Mouse (Mus musculus) heart, postnatal 0 days (tissue): Measurements from ENCODE around the gene 4833439L19Rik. TPM values are rescaled to one million over a fixed set of nuclear protein-coding genes. Genes with fewer than 3 reads are reported as not detected.

Source experiments
- ATAC-seq: fragments of 200-750 bp; cut with Nextera tagmentation; 2 replicates; pipeline ENCODE4 v1.8.0; 2017; ENCODE audit warnings: low read depth, moderate number of reproducible peaks, moderate library complexity; ENCODE audit not compliant: insufficient read depth
- DNase-seq: peaks from one replicate; pipeline ENCODE4 v3.0.0-alpha.2; 2016; ENCODE audit warnings: low spot score
- H3K27ac ChIP-seq: fragments of 300-500 bp; sonication (generic); 2 replicates; pipeline ENCODE4 v1.5.1; 2014; ENCODE audit warnings: low read depth, mild to moderate bottlenecking
- H3K27me3 ChIP-seq: fragments of 300-500 bp; sonication (generic); 2 replicates; pipeline ENCODE4 v1.6.1; 2014; ENCODE audit warnings: low read length, mixed read lengths; ENCODE audit not compliant: control insufficient read depth, insufficient read depth
- H3K36me3 ChIP-seq: fragments of 300-500 bp; sonication (generic); replicated peaks from 2 replicates; pipeline ENCODE4 v1.6.1; 2014; ENCODE audit warnings: low read length, mixed read lengths; ENCODE audit not compliant: control insufficient read depth, insufficient read depth
- H3K4me1 ChIP-seq: fragments of 300-500 bp; sonication (generic); 2 replicates; pipeline ENCODE4 v1.6.1; 2014; ENCODE audit warnings: antibody characterized with exemption; ENCODE audit not compliant: control insufficient read depth, insufficient read depth
- H3K4me2 ChIP-seq: fragments of 300-500 bp; sonication (generic); 2 replicates; pipeline ENCODE4 v1.6.1; 2014; ENCODE audit warnings: low read depth, mild to moderate bottlenecking, low read length, moderate library complexity
- H3K4me3 ChIP-seq: fragments of 300-500 bp; sonication (generic); 2 replicates; pipeline ENCODE4 v1.5.1; 2014; ENCODE audit warnings: low read depth, low read length
- H3K9ac ChIP-seq: fragments of 300-500 bp; sonication (generic); replicated peaks from 2 replicates; pipeline ENCODE4 v1.6.1; 2014; ENCODE audit warnings: low read depth, low read length, mixed read lengths
- H3K9me3 ChIP-seq: fragments of 300-500 bp; sonication (generic); replicated peaks from 2 replicates; pipeline ENCODE4 v1.6.1; 2016; ENCODE audit warnings: low read length; ENCODE audit not compliant: control insufficient read depth
- CTCF ChIP-seq: IDR thresholded peaks from 2 replicates; pipeline ENCODE4 v1.5.1; 2016; ENCODE audit warnings: antibody characterized with exemption, control low read depth, low read depth
- EP300 ChIP-seq: IDR thresholded peaks from 2 replicates; pipeline ENCODE4 v1.6.1; 2016; ENCODE audit warnings: antibody characterized with exemption, low read depth
- WGBS: fragments of 180-500 bp; shearing (Covaris S2); extraction: QIAGEN DNeasy Blood & Tissue Kit; methylation state at CpG from one replicate; pipeline ENCODE4 v1.1.7; 2014; 5-methylcytosine and 5-hydroxymethylcytosine counted together
- polyA plus RNA-seq: library from polyadenylated mRNA; unstranded; fragments of >200 nt; fragmentation: Nextera tagmentation; extraction: Ambion mirVana; gene quantifications from 2 replicates; pipeline ENCODE4 v1.2.1, GENCODE M21; 2015
- total RNA-seq: library from RNA; depleted of rRNA; stranded (reverse); fragments of >200 nt; gene quantifications from 2 replicates; pipeline ENCODE4 v1.2.3, GENCODE M21; 2014; ENCODE audit warnings: low replicate concordance

The 4833439L19Rik gene
- total and polyA plus RNA-seq, 2 experiments from 2014 or later, result 106 to 110 TPM

- Histone ChIP-seq H3K27me3 (no peaks in the 10 kb centered on the region), H3K9ac (no peak overlapping the region; the same call in 1 of the 2 replicates)
Observed at GRCm38 (mm10) chr13:54608666-54609065, 43.4 kb upstream of the 4833439L19Rik start.

GRCm38 (mm10) chr13:54608002-54608401 is 42.8 kb upstream of the 4833439L19Rik start:
- no peak overlapping the region for H3K9ac ChIP-seq
- H3K27ac ChIP-seq, result no peak overlapping the region
- H3K4me1 ChIP-seq, result no peaks in the 10 kb centered on the region
- H3K4me3 ChIP-seq, result no peak overlapping the region
- H3K27me3 ChIP-seq, result no peaks in the 10 kb centered on the region
- H3K9me3 ChIP-seq, result no peaks in the 10 kb centered on the region
- TF ChIP-seq CTCF, result no peak
- no peak for TF ChIP-seq EP300
- peaks cover 18% of the 10 kb centered on the region; the same call in 1 of the 2 replicates for H3K36me3 ChIP-seq
- ATAC-seq, result no peak
- no peak overlapping the region for H3K4me2 ChIP-seq
- no peak for DNase-seq
- 81% methylated on average over 3 of the region's 3 CpGs for WGBS

More at GRCm38 (mm10) chr13:54608666-54609065, 43.4 kb upstream of the 4833439L19Rik start:
- Histone ChIP-seq H3K4me2 (peak overlapping the region; percentile 7), H3K4me3 (no peak overlapping the region), H3K9me3 (no peaks in the 10 kb centered on the region), H3K36me3 (peaks cover 13% of the 10 kb centered on the region; the same call in 1 of the 2 replicates), H3K4me1 (no peaks in the 10 kb centered on the region), H3K27ac (peak overlapping the region; percentile 22)
- TF ChIP-seq CTCF (no peak), EP300 (no peak)
- WGBS, result 33% methylated on average over 8 of the region's 8 CpGs
- DNase-seq (no peak), ATAC-seq (no peak)

- no peaks in the 10 kb centered on the region for H3K9me3 ChIP-seq
- TF ChIP-seq EP300, result no peak
- no peak for TF ChIP-seq CTCF
Observed at GRCm38 (mm10) chr13:54607204-54607603, 42.0 kb upstream of the 4833439L19Rik start.

DNA sequence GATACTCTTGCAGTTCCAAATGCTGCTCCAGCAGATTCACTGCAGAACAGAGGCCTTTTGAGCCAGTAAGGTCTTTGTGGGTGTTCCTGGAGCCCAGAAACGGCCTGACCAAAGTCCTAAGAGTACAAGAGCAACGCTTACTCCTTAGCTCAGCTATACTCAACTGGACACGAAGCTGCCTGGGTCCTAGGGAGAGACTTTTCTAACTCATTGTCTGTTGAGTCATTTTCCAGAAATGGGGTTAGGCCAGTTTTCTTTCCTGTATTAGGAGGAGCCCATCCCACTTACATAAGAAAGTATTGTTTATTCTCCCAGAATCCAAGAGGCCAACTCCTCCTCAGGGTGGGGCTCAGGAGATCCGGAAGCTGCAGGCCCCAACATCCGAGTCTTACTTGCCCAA is 40.2 kb upstream of the 4833439L19Rik start:
- Histone ChIP-seq H3K4me1 (no peaks in the 10 kb centered on the region), H3K27me3 (no peaks in the 10 kb centered on the region), H3K36me3 (peaks cover 18% of the 10 kb centered on the region; the same call in 1 of the 2 replicates), H3K9me3 (no peaks in the 10 kb centered on the region), H3K9ac (no peak overlapping the region), H3K4me3 (no peak overlapping the region), H3K4me2 (no peak overlapping the region), H3K27ac (0 out of 2 replicates have a peak overlapping the region, but pooled peaks have one; percentile 28)
- ATAC-seq (no peak), DNase-seq (no peak)
- no peak for TF ChIP-seq CTCF
- TF ChIP-seq EP300, result no peak
- WGBS, result 71% methylated on average over 5 of the region's 5 CpGs

More at GRCm38 (mm10) chr13:54607204-54607603, 42.0 kb upstream of the 4833439L19Rik start:
- H3K27me3 ChIP-seq, result no peaks in the 10 kb centered on the region
- peaks cover 18% of the 10 kb centered on the region; the same call in 1 of the 2 replicates for H3K36me3 ChIP-seq
- no peaks in the 10 kb centered on the region for H3K4me1 ChIP-seq
- 56% methylated on average over 5 of the region's 5 CpGs for WGBS
- no peak overlapping the region for H3K4me3 ChIP-seq
- ATAC-seq (no peak), DNase-seq (no peak)
- no peak overlapping the region for H3K27ac ChIP-seq
- no peak overlapping the region for H3K9ac ChIP-seq
- no peak overlapping the region for H3K4me2 ChIP-seq

- Histone ChIP-seq H3K4me3 (no peak overlapping the region), H3K27me3 (no peaks in the 10 kb centered on the region), H3K36me3 (peaks cover 22% of the 10 kb centered on the region; the same call in 1 of the 2 replicates), H3K4me1 (no peaks in the 10 kb centered on the region), H3K9me3 (no peaks in the 10 kb centered on the region), H3K4me2 (no peak overlapping the region), H3K9ac (no peak overlapping the region), H3K27ac (no peak overlapping the region)
- ATAC-seq (no peak), DNase-seq (no peak)
- 70% methylated on average over 4 of the region's 4 CpGs for WGBS
- TF ChIP-seq EP300, result no peak
- TF ChIP-seq CTCF, result no peak
Observed at GRCm38 (mm10) chr13:54604221-54604620, 39.0 kb upstream of the 4833439L19Rik start.

- H3K9me3 ChIP-seq, result no peaks in the 10 kb centered on the region
Observed at GRCm38 (mm10) chr13:54603501-54603900, 38.3 kb upstream of the 4833439L19Rik start.

More at GRCm38 (mm10) chr13:54603501-54603900, 38.3 kb upstream of the 4833439L19Rik start:
- Histone ChIP-seq H3K4me3 (no peak overlapping the region), H3K36me3 (peaks cover 27% of the 10 kb centered on the region; the same call in 1 of the 2 replicates), H3K9ac (no peak overlapping the region), H3K4me2 (no peak overlapping the region), H3K4me1 (no peaks in the 10 kb centered on the region), H3K27me3 (no peaks in the 10 kb centered on the region), H3K27ac (no peak overlapping the region)
- no peak for DNase-seq
- TF ChIP-seq CTCF (no peak), EP300 (no peak)
- ATAC-seq, result no peak
